Mouse (Mus musculus) retina, postnatal 1 day (tissue): ENCODE measurements around the gene Fbxl20.
"Not testable (repeated sequence)": the region's sequence is repeated elsewhere in the genome, so short reads cannot be mapped to it uniquely, and the experiment has no call there.

Experiments
- DNase-seq: peaks from one replicate; pipeline ENCODE4 v3.0.0-alpha.2; 2012

Fbxl20 gene

GRCm38 (mm10) chr11:98149786-98150624 is at the start of gene Fbxl20:
TSS of gene Fbxl20 (minus strand) at chr11:98150403.
- peak; percentile 96 for DNase-seq

- peak; percentile 98 for DNase-seq
Observed at GRCm38 (mm10) chr11:98192901-98193805, 43.0 kb upstream of the Fbxl20 start, which contains the start of gene Med1. TSS of gene Med1 (minus strand) at chr11:98193293.

GRCm38 (mm10) chr11:98190820-98191219 is 40.6 kb upstream of the Fbxl20 start:
- no peak for DNase-seq

- no peak for DNase-seq
Observed at GRCm38 (mm10) chr11:98187640-98188395, 37.6 kb upstream of the Fbxl20 start.

- not testable (repeated sequence) for DNase-seq
Observed at GRCm38 (mm10) chr11:98182149-98182548, 31.9 kb upstream of the Fbxl20 start.

GRCm38 (mm10) chr11:98168400-98168799 is 18.2 kb upstream of the Fbxl20 start:
- no peak for DNase-seq

GRCm38 (mm10) chr11:98155094-98155493 is 4.9 kb upstream of the Fbxl20 start:
- no peak for DNase-seq

- DNase-seq = no peak
Observed at GRCm38 (mm10) chr11:98150625-98151156, 488 bp upstream of the Fbxl20 start.

- peak; percentile 96 for DNase-seq
Observed at GRCm38 (mm10) chr11:98149304-98149750, 876 bp downstream of the Fbxl20 start.

- DNase-seq = peak; percentile 77
Observed at GRCm38 (mm10) chr11:98148551-98149301, 1.5 kb downstream of the Fbxl20 start.

GRCm38 (mm10) chr11:98145856-98146255 is 4.3 kb downstream of the Fbxl20 start:
- DNase-seq = no peak

GRCm38 (mm10) chr11:98142545-98142944 is 7.7 kb downstream of the Fbxl20 start:
- DNase-seq = no peak

GRCm38 (mm10) chr11:98138894-98139293 is 11.3 kb downstream of the Fbxl20 start:
- DNase-seq = no peak

GRCm38 (mm10) chr11:98137836-98138235 is 12.4 kb downstream of the Fbxl20 start:
- DNase-seq = no peak

- DNase-seq = peak; percentile 18
Observed at GRCm38 (mm10) chr11:98134951-98135350, 15.3 kb downstream of the Fbxl20 start.

- no peak for DNase-seq
Observed at GRCm38 (mm10) chr11:98123424-98123823, 26.8 kb downstream of the Fbxl20 start.

- DNase-seq = no peak
Observed at GRCm38 (mm10) chr11:98114363-98114762, 35.8 kb downstream of the Fbxl20 start.

- peak; percentile 3 for DNase-seq
Observed at GRCm38 (mm10) chr11:98113504-98113903, 36.7 kb downstream of the Fbxl20 start.

GRCm38 (mm10) chr11:98109706-98110105 is 40.5 kb downstream of the Fbxl20 start:
- DNase-seq = no peak

- no peak for DNase-seq
Observed at GRCm38 (mm10) chr11:98101332-98101731, 48.9 kb downstream of the Fbxl20 start.

- DNase-seq = no peak
Observed at GRCm38 (mm10) chr11:98090583-98090982, 59.6 kb downstream of the Fbxl20 start.

- peak; percentile 34 for DNase-seq
Observed at GRCm38 (mm10) chr11:98088224-98088623, 62.0 kb downstream of the Fbxl20 start.
